Mouse (Mus musculus) embryonic facial prominence, embryonic 11.5 days (tissue): ENCODE measurements around the gene Mrpl58. TPM values are rescaled to one million over a fixed set of nuclear protein-coding genes. Genes with fewer than 3 reads are reported as not detected.
A peak's percentile ranks its signal among the peaks of the same experiment; 100 is the strongest.

Experiments
- ATAC-seq: fragments of 200-750 bp; cut with Nextera tagmentation; replicated peaks from 2 replicates; pipeline ENCODE4 v1.8.0; 2017; ENCODE audit warnings: low read depth; ENCODE audit not compliant: insufficient number of reproducible peaks, low FRiP score, low TSS enrichment
- DNase-seq: peaks from one replicate; pipeline ENCODE4 v3.0.0-alpha.2; 2015; ENCODE audit warnings: low spot score
- H3K27ac ChIP-seq: fragments of 300-500 bp; sonication (generic); replicated peaks from 2 replicates; pipeline ENCODE4 v1.5.1; 2014; ENCODE audit warnings: mild to moderate bottlenecking, low read depth, low read length, control low read depth
- H3K27me3 ChIP-seq: fragments of 300-500 bp; sonication (generic); 2 replicates; pipeline ENCODE4 v1.6.1; 2014; ENCODE audit warnings: mild to moderate bottlenecking, low read length, moderate library complexity, mixed read lengths; ENCODE audit not compliant: control insufficient read depth, insufficient read depth
- H3K36me3 ChIP-seq: fragments of 300-500 bp; sonication (generic); replicated peaks from 2 replicates; pipeline ENCODE4 v1.6.1; 2014; ENCODE audit warnings: low read depth, mild to moderate bottlenecking, low read length, moderate library complexity, mixed read lengths; ENCODE audit not compliant: control insufficient read depth, insufficient read depth
- H3K4me1 ChIP-seq: fragments of 300-500 bp; sonication (generic); 2 replicates; pipeline ENCODE4 v1.6.1; 2014; ENCODE audit warnings: low read length, mixed read lengths; ENCODE audit not compliant: control insufficient read depth, insufficient read depth
- H3K4me2 ChIP-seq: fragments of 300-500 bp; sonication (generic); 2 replicates; pipeline ENCODE4 v1.6.1; 2014; ENCODE audit warnings: low read depth, mild to moderate bottlenecking, control low read depth, low read length, moderate library complexity
- H3K4me3 ChIP-seq: fragments of 300-500 bp; sonication (generic); 2 replicates; pipeline ENCODE4 v1.5.1; 2014; ENCODE audit warnings: low read depth, low read length, control low read depth
- H3K9ac ChIP-seq: fragments of 300-500 bp; sonication (generic); replicated peaks from 2 replicates; pipeline ENCODE4 v1.6.1; 2014; ENCODE audit warnings: mild to moderate bottlenecking, control low read depth, low read length
- H3K9me3 ChIP-seq: fragments of 300-500 bp; sonication (generic); replicated peaks from 2 replicates; pipeline ENCODE4 v1.6.1; 2016; ENCODE audit warnings: mild to moderate bottlenecking, low read length, inconsistent platforms, mixed read lengths; ENCODE audit not compliant: control insufficient read depth
- WGBS: fragments of 180-500 bp; shearing (Covaris S2); extraction: QIAGEN DNeasy Blood & Tissue Kit; methylation state at CpG from one replicate; pipeline ENCODE4 v1.1.7; 2014; 5-methylcytosine and 5-hydroxymethylcytosine counted together
- polyA plus RNA-seq: library from polyadenylated mRNA; unstranded; fragments of >200 nt; fragmentation: Nextera tagmentation; extraction: Ambion mirVana; gene quantifications from 2 replicates; pipeline ENCODE4 v1.2.1, GENCODE M21; 2014

The Mrpl58 gene
- polyA plus RNA-seq, 1 experiment from 2014 or later = 217 TPM

DNA sequence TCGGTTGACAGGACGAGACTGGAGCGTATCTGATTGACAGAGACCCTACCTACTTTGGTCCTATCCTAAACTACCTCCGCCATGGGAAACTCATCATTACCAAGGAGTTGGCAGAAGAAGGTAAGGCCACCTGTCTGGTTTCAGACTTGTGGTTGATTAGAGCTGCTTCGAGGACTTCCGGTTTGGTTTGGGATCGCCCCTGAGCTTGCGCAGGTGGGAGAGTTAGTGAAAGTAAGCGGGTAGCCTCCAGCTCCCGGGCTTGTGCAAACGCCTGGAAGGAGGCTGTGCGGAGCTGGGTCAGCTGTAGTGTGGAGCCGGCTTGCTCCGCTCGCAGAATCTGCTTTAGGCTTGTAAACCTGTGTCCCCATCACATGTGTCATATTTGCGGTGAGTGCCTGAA is 18.4 kb downstream of the Mrpl58 start:
- ATAC-seq = no peak
- no peak overlapping the region for H3K27ac ChIP-seq
- DNase-seq = no peak
- 91% methylated on average over 16 of the region's 16 CpGs for WGBS
- no peaks in the 10 kb centered on the region; the same call in 1 of the 2 replicates for H3K36me3 ChIP-seq
- H3K4me2 ChIP-seq = no peak overlapping the region
- H3K27me3 ChIP-seq = no peaks in the 10 kb centered on the region
- H3K4me1 ChIP-seq = peaks cover 7% of the 10 kb centered on the region
- no peaks in the 10 kb centered on the region for H3K9me3 ChIP-seq
- no peak overlapping the region for H3K9ac ChIP-seq
- no peak overlapping the region for H3K4me3 ChIP-seq

DNA sequence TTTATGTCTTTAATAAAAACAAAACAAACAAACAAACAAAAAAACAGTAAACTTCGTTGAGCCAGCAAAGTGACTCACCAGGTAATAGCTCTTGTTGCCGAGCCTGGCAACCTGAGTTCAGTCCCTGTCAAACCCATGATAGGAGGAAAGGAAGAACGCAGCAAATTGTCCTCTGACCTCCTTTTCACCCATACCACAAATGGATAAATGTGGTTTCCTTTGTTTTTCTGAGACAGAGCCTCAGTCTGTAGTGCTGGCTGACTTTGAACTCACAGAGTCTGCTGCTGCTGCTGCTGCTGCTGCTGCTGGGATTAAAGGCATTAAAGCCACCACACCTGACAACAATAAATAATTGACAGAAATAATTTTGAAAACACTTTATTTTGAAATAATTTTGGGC is 19.5 kb downstream of the Mrpl58 start:
- Histone ChIP-seq H3K27me3 (no peaks in the 10 kb centered on the region), H3K4me2 (no peak overlapping the region), H3K9me3 (no peaks in the 10 kb centered on the region), H3K36me3 (no peaks in the 10 kb centered on the region), H3K4me3 (no peak overlapping the region), H3K27ac (no peak overlapping the region), H3K4me1 (peaks cover 7% of the 10 kb centered on the region), H3K9ac (no peak overlapping the region)
- DNase-seq = no peak
- WGBS = 71% methylated on average over 3 of the region's 3 CpGs
- ATAC-seq = no peak

DNA sequence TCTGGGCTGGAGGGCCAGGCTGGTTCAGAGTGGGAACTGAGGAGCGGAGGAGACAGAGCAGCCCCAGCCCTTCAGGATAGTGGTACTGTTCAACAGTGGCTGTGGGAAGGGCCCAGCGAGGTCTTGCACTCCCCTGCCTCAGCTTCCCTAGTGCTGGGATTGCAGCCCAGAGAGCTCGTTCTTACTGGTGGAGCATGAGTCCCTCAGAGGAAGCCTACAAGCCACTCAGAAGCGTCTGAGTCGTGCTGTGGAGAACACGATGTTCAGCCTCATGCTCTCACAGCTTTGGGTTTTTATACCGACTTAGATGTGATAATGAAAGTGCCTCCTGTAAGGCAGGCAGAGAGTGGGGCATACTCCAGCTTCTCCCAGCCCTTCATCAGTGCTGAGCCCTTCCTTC is 21.1 kb downstream of the Mrpl58 start:
- DNase-seq = no peak
- no peak for ATAC-seq
- Histone ChIP-seq H3K27ac (no peak overlapping the region), H3K4me2 (no peak overlapping the region), H3K4me3 (no peak overlapping the region), H3K9ac (no peak overlapping the region), H3K36me3 (no peaks in the 10 kb centered on the region), H3K4me1 (peaks cover 3% of the 10 kb centered on the region; the same call in 1 of the 2 replicates), H3K27me3 (no peaks in the 10 kb centered on the region), H3K9me3 (no peaks in the 10 kb centered on the region)
- 89% methylated on average over 7 of the region's 7 CpGs for WGBS

DNA sequence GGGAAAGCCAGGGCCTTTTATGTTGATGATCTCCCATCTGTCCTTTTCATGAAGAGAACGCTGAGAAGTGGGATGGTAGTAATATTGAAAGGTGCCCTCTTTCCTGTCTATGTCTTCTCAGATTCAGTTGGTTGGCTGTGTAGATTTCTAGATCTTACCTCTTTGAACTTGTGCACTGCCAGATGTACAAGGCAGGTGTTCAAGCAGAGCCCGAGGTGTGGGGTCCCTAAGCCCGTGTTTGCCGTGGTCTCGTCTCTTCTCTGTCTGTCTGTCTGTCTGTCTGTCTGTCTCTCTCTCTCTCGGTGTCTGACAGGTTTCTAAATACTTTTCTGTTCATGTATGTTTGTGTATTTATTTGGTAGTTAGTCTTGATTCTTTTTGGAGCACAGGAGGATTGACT is 22.1 kb downstream of the Mrpl58 start:
- H3K27me3 ChIP-seq = no peaks in the 10 kb centered on the region
- H3K27ac ChIP-seq = no peak overlapping the region
- no peak overlapping the region for H3K9ac ChIP-seq
- no peak overlapping the region for H3K4me3 ChIP-seq
- DNase-seq = no peak
- peaks cover 3% of the 10 kb centered on the region; the same call in 1 of the 2 replicates for H3K4me1 ChIP-seq
- no peak for ATAC-seq
- peaks cover 5% of the 10 kb centered on the region for H3K36me3 ChIP-seq
- WGBS = 94% methylated on average over 6 of the region's 6 CpGs
- no peaks in the 10 kb centered on the region for H3K9me3 ChIP-seq
- no peak overlapping the region for H3K4me2 ChIP-seq

DNA sequence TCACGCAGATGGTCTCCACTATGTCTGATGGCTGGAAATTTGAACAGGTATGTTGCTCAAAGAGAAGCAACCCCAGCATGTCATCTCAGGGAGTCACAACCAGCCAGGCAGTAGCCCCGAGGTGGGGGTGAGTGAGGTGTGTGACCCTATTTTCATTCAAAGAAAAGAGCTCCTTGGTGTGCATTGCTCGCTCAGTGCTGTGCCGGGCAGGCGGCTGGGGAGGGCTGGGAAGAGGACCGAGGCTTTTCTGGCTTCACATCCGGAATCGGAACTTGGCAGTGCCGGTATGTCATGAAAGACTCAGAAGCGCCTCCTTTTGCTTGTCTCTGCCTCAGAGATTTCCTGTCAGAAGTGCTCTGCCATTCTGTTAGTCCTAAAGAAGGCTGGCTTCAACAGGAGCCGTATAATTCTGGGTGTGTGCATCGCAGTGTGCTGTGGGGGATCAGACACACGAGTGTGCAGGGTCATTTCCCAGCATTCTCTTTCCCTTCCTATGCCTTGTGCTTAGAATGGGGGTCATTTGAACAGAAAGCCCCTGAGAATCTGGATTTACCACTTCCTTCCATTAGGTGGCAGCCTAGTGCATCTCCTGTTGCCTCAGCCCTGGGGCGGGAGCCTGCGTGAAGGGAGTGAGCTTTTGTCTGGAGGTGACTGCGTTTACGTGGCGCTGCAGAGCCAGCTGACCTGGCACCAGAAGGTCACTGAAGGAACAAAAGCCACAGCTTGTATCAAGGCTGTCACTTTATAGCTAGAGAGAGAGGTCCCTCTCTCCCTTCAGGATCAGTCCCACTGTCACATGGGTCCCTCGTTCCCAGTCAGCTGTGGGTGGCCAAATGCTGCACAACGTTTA is 24.2 kb downstream of the Mrpl58 start:
- Histone ChIP-seq H3K9me3 (no peaks in the 10 kb centered on the region), H3K4me3 (no peak overlapping the region), H3K4me2 (no peak overlapping the region), H3K27ac (no peak overlapping the region), H3K4me1 (no peaks in the 10 kb centered on the region), H3K36me3 (peaks cover 9% of the 10 kb centered on the region), H3K27me3 (no peaks in the 10 kb centered on the region), H3K9ac (peak overlapping the region; percentile 15; the same call in 1 of the 2 replicates)
- 32% methylated on average over 20 of the region's 20 CpGs for WGBS
- peak; percentile 91 for DNase-seq
- ATAC-seq = peak; percentile 45; the same call in 1 of the 2 replicates

DNA sequence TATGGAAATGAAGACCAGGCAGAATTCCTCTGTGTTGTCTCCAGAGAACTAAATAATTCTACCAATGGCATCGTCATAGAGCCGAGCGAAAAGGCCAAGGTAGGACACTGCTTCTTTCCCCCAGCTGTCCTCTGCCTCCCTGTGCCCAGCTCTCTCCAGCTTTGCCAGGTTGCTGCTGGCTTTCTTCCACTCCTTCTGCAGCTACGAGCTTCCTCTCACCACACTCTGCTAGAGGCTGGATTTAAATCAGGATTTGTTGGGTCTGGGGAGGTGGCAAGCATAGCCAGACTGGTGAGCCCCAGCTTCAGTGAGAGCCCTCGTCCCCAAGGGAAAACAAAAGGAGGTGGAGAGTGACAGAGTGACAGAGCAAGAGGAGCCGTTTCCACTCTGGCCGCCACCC is 25.8 kb downstream of the Mrpl58 start:
- Histone ChIP-seq H3K4me2 (no peak overlapping the region), H3K27me3 (no peaks in the 10 kb centered on the region), H3K4me3 (no peak overlapping the region), H3K4me1 (no peaks in the 10 kb centered on the region), H3K27ac (no peak overlapping the region), H3K9ac (no peak overlapping the region), H3K9me3 (no peaks in the 10 kb centered on the region), H3K36me3 (peaks cover 9% of the 10 kb centered on the region)
- ATAC-seq = no peak
- 80% methylated on average over 7 of the region's 7 CpGs for WGBS
- no peak for DNase-seq

DNA sequence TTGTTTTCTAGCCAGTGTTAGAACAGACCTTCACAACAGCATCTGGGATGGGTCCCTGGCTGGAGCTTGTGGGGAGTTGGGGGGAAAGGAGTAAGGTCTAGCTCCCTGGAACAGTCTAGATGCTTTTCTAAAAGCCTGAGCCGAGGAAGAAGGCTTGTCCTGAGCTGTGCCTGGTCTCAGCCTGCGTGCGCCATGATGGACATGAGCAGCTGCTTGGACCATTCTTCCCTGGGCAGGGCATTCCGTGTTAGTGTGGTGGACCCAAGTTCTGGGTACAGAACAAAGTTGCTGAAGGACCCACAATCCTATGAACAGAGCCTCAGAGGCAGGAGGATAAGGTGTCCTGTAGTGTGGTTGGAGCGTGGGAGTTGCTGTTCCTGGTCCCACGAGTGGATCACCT is 27.0 kb downstream of the Mrpl58 start:
- Histone ChIP-seq H3K27me3 (no peaks in the 10 kb centered on the region), H3K9me3 (no peaks in the 10 kb centered on the region), H3K9ac (no peak overlapping the region), H3K4me3 (no peak overlapping the region), H3K4me2 (no peak overlapping the region), H3K27ac (no peak overlapping the region), H3K36me3 (peaks cover 9% of the 10 kb centered on the region), H3K4me1 (0 out of 2 replicates have a peak, but pooled peaks cover 1% of the 10 kb centered on the region)
- ATAC-seq (no peak), DNase-seq (no peak)
- 91% methylated on average over 6 of the region's 6 CpGs for WGBS

DNA sequence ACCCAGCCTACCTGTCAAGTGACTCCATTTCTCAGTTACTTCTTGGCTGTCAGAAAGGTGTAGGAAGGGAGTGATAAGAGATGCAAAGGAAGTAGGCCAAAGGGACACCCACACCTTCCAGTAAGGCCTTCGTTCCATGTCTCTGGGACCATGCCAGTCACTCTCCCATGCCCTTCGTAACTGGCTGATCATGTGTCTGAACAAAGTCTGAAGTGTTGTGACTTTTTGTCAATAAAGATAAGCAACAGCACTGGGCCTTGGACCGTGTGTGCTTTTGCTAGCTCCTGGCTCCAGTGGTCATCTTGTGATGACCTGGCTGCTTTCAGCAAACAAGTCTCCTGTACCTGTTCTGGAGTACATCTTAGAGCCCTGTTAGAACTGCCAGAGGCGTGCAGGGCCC is 29.3 kb downstream of the Mrpl58 start:
- ATAC-seq = no peak
- Histone ChIP-seq H3K36me3 (peaks cover 9% of the 10 kb centered on the region), H3K4me3 (no peak overlapping the region), H3K9me3 (no peaks in the 10 kb centered on the region), H3K4me1 (0 out of 2 replicates have a peak, but pooled peaks cover 4% of the 10 kb centered on the region), H3K27ac (no peak overlapping the region), H3K27me3 (no peaks in the 10 kb centered on the region), H3K4me2 (no peak overlapping the region), H3K9ac (no peak overlapping the region)
- no peak for DNase-seq
- WGBS = 77% methylated on average over 4 of the region's 4 CpGs
